11 mouse cellular contexts compared by ENCODE assay signal in the genomic region with DNA sequence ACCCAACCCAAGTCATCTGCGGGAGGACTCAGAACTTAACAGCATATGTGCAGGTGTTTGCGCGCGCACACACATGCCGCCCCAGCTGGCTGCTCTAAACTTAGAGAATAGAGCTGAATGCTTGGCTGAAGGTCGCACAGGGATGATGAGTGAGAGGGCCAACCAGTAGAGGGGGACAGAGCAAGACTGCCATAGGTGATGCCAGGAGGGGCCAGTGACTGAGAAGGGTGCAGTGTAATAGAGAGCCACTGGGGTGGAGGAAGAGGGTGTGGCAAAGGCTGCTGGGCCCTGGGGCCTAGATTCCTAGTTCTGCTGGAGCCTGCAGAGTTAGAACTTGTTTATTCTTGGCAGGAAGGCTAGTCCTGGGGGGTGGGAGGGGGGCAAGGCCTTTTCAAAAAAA. TPM values are rescaled to one million over a fixed set of nuclear protein-coding genes. Genes with fewer than 3 reads are reported as not detected.
DNase-seq lines count a peak whose midpoint lies in the region; ATAC-seq and TF ChIP-seq lines count a peak whose summit lies in the region.
"Had no signal": no experiment of that assay in that cellular context is flagged by ENCODE, and none has a peak within 500 bp of the region (broad histone marks: within the 10 kb centered on the region; RNA-seq: fewer than 3 reads in every experiment).

No protein-coding gene starts in this region.

- TF ChIP-seq RAD21 in CH12.LX (IDR thresholded peaks at IDR 0.05; ENCODE audit: low read depth, low read length): peak; percentile 16

- TF ChIP-seq CTCF in liver, embryonic 14.5 days (IDR thresholded peaks at IDR 0.05; ENCODE audit: low read depth): peak; percentile 20
- TF ChIP-seq CTCF in CH12.LX (conservative IDR thresholded peaks at IDR 0.05 in 1 of 2, IDR thresholded peaks at IDR 0.05 in 1 of 2; ENCODE audit: low read depth in 2 of 2, low read length in 2 of 2): peak in 1 of 2 experiments; percentile 54; a peak in 2 of 4 replicates
- TF ChIP-seq CTCF in lung, postnatal 0 days (IDR thresholded peaks at IDR 0.05): peak; percentile 59

- H3K27ac ChIP-seq in liver, embryonic 14.5 days: no peak overlapping the region
- H3K27ac ChIP-seq in liver, embryonic 12.5 days: no peak overlapping the region
- no peak overlapping the region for H3K27ac ChIP-seq in CH12.LX (ENCODE audit: insufficient read depth, low read depth)
- no peak overlapping the region for H3K27ac ChIP-seq in lung, postnatal 0 days (ENCODE audit: low read length)
- H3K27ac ChIP-seq: hindbrain, embryonic 14.5 days had no signal

- no peak overlapping the region for H3K4me2 ChIP-seq in liver, embryonic 14.5 days (ENCODE audit: low read depth)
- no peak overlapping the region for H3K4me2 ChIP-seq in liver, embryonic 12.5 days
- no peak overlapping the region for H3K4me2 ChIP-seq in CH12.LX (ENCODE audit: insufficient read depth, low read depth, poor library complexity, severe bottlenecking)
- H3K4me2 ChIP-seq in lung, postnatal 0 days (replicated peaks; ENCODE audit: low read depth, low read length): no peak overlapping the region
- H3K4me2 ChIP-seq: hindbrain, embryonic 14.5 days had no signal

- no peaks in the 10 kb centered on the region for H3K36me3 ChIP-seq in liver, embryonic 14.5 days (replicated peaks; ENCODE audit: control insufficient read depth, insufficient read depth, low read depth)
- no peaks in the 10 kb centered on the region for H3K36me3 ChIP-seq in liver, embryonic 12.5 days
- H3K36me3 ChIP-seq in CH12.LX (replicated peaks in 1 of 2; ENCODE audit: control insufficient read depth in 1 of 2, insufficient read depth in 1 of 2, low read length in 1 of 2): no peaks in the 10 kb centered on the region
- no peaks in the 10 kb centered on the region for H3K36me3 ChIP-seq in lung, postnatal 0 days (ENCODE audit: insufficient read depth, low read length)

- no peak for ATAC-seq in liver, embryonic 14.5 days (ENCODE audit: insufficient read depth)
- ATAC-seq in liver, embryonic 12.5 days: no peak
- peak; percentile 77 for ATAC-seq in common myeloid progenitor, adult 5-6 weeks (replicated peaks; ENCODE audit: low read depth, poor library complexity, severe bottlenecking)
- ATAC-seq in lung, postnatal 0 days: peak; percentile 57
- ATAC-seq in megakaryocyte-erythroid progenitor cell, adult 5-6 weeks (replicated peaks; ENCODE audit: low FRiP score, low TSS enrichment, poor library complexity, severe bottlenecking): no peak
- ATAC-seq: forebrain, embryonic 14.5 days had no signal

- TF ChIP-seq EP300 in liver, embryonic 14.5 days (IDR thresholded peaks at IDR 0.05; ENCODE audit: low read depth): no peak
- TF ChIP-seq EP300 in CH12.LX (IDR thresholded peaks at IDR 0.05; ENCODE audit: low read length): no peak
- no peak for TF ChIP-seq EP300 in lung, postnatal 0 days (IDR thresholded peaks at IDR 0.05)

- no peak for DNase-seq in liver, embryonic 14.5 days (ENCODE audit: low read depth in 3 of 3, low spot score in 3 of 3)
- peak; percentile 53 for DNase-seq in CH12.LX (ENCODE audit: extremely low read depth)
- peak; percentile 72 for DNase-seq in lung, postnatal 0 days (ENCODE audit: low spot score)
- no peak for DNase-seq in cerebellum, postnatal 10 days
- DNase-seq: gastrocnemius, postnatal 36 days had no signal

- no peaks in the 10 kb centered on the region for H3K79me2 ChIP-seq in CH12.LX (replicated peaks; ENCODE audit: control insufficient read depth, extremely low read depth, insufficient read depth, poor library complexity, severe bottlenecking)

- H3K27me3 ChIP-seq in liver, embryonic 14.5 days (ENCODE audit: control insufficient read depth, insufficient read depth, low read length): peaks cover 7% of the 10 kb centered on the region
- H3K27me3 ChIP-seq in liver, embryonic 12.5 days (replicated peaks): peaks cover 52% of the 10 kb centered on the region
- peaks cover 57% of the 10 kb centered on the region for H3K27me3 ChIP-seq in CH12.LX (replicated peaks)
- no peaks in the 10 kb centered on the region for H3K27me3 ChIP-seq in lung, postnatal 0 days (replicated peaks; ENCODE audit: insufficient read depth, low read length)

- no peaks in the 10 kb centered on the region for H3K9me3 ChIP-seq in liver, embryonic 14.5 days (ENCODE audit: control insufficient read depth, low read length)
- no peaks in the 10 kb centered on the region for H3K9me3 ChIP-seq in liver, embryonic 12.5 days (replicated peaks)
- H3K9me3 ChIP-seq in CH12.LX (replicated peaks; ENCODE audit: low read length): no peaks in the 10 kb centered on the region
- no peaks in the 10 kb centered on the region for H3K9me3 ChIP-seq in lung, postnatal 0 days (ENCODE audit: low read length)
- H3K9me3 ChIP-seq: megakaryocyte, embryonic 14.5 days had no signal

- WGBS in liver, embryonic 14.5 days (ENCODE audit: insufficient replicate concordance): 74% methylated on average over 6 of the region's 6 CpGs
- WGBS in liver, embryonic 12.5 days (ENCODE audit: insufficient replicate concordance): 79% methylated on average over 6 of the region's 6 CpGs
- 63% methylated on average over 6 of the region's 6 CpGs for WGBS in lung, postnatal 0 days

- peaks cover 0 to 5% of the 10 kb centered on the region in 2 experiments; a peak in 2 of 4 replicates for H3K4me1 ChIP-seq in liver, embryonic 14.5 days (replicated peaks; ENCODE audit: control insufficient read depth in 2 of 2, insufficient read depth in 2 of 2, low read length in 1 of 2)
- H3K4me1 ChIP-seq in liver, embryonic 12.5 days: peaks cover 16% of the 10 kb centered on the region
- peaks cover 0 to 23% of the 10 kb centered on the region in 2 experiments; a peak in 2 of 4 replicates for H3K4me1 ChIP-seq in CH12.LX (ENCODE audit: control insufficient read depth in 1 of 2, insufficient read depth in 2 of 2)
- H3K4me1 ChIP-seq in lung, postnatal 0 days (ENCODE audit: insufficient read depth, low read depth, low read length): peaks cover 5% of the 10 kb centered on the region; the same call in 1 of the 2 replicates

- H3K9ac ChIP-seq in liver, embryonic 14.5 days (replicated peaks): no peak overlapping the region
- H3K9ac ChIP-seq in liver, embryonic 12.5 days: no peak overlapping the region
- H3K9ac ChIP-seq in CH12.LX (ENCODE audit: insufficient read depth, low read depth): no peak overlapping the region
- H3K9ac ChIP-seq in lung, postnatal 0 days (replicated peaks; ENCODE audit: low read depth): no peak overlapping the region
- H3K9ac ChIP-seq: hindbrain, embryonic 14.5 days had no signal

- no peak overlapping the region for H3K4me3 ChIP-seq in liver, embryonic 14.5 days (ENCODE audit: insufficient read depth in 1 of 2, low read depth in 2 of 2, low read length in 2 of 2)
- no peak overlapping the region for H3K4me3 ChIP-seq in liver, embryonic 12.5 days
- no peak overlapping the region for H3K4me3 ChIP-seq in CH12.LX (replicated peaks in 1 of 3; ENCODE audit: low read depth in 2 of 3, low read length in 2 of 3, poor library complexity in 1 of 3)
- no peak overlapping the region for H3K4me3 ChIP-seq in lung, postnatal 0 days (ENCODE audit: low read depth, low read length)
- H3K4me3 ChIP-seq: megakaryocyte, embryonic 14.5 days had no signal

- in situ Hi-C loops in CH12.LX (cut with MboI; ENCODE audit: low pct_ligation_motif_present, low pct_unique_long_range_greater_than_20kb, low sequenced_read_pairs): no loop called here

- dilution Hi-C loops in CH12.LX (cut with MboI; ENCODE audit: extremely low pct_ligation_motif_present, extremely low pct_unique_long_range_greater_than_20kb, low sequenced_read_pairs): no loop called here

- TF ChIP-seq POLR2A in CH12.LX (IDR thresholded peaks at IDR 0.05; ENCODE audit: low read depth, low read length): no peak

TF ChIP-seq in CH12.LX, 34 proteins besides CTCF, POLR2A, EP300 and RAD21 (continues in another document):
- TF ChIP-seq SMC3 (IDR thresholded peaks at IDR 0.05; ENCODE audit: low read depth, low read length) (peak; percentile 20), CHD1 (IDR thresholded peaks at IDR 0.05; ENCODE audit: low read depth, low read length) (no peak)

RNA-seq across cellular contexts. Expression of a gene that starts 5.0 kb away (rescaled TPM):
- 3.9 and 4.5 TPM in 2 replicates for polyA plus RNA-seq in liver, embryonic 14.5 days (2012; rRNA removed)
- polyA plus RNA-seq in liver, embryonic 14.5 days (2014; fragmentation: Nextera tagmentation; extraction: Ambion mirVana): 1.2 and 1.8 TPM in 2 replicates
- 4.5 and 4.8 TPM in 2 replicates for polyA plus RNA-seq in liver, embryonic 12.5 days (2016; fragmentation: Nextera tagmentation; extraction: Ambion mirVana)
- total RNA-seq in CH12.LX (2012; rRNA removed): 0.76 and 1.2 TPM in 2 replicates
- total RNA-seq in CH12.LX (2014; rRNA removed): 0.12 and 0.19 TPM in 2 replicates
- polyA plus RNA-seq in CH12.LX (2012; ENCODE audit: insufficient read length, low read depth): 0.23 and 0.35 TPM in 2 replicates
- total RNA-seq in common myeloid progenitor, adult 5-6 weeks (2017): 0.09 TPM in 1 of 2 replicates, not detected in the other
- polyA plus RNA-seq in lung, postnatal 0 days (2015; fragmentation: Nextera tagmentation; extraction: Ambion mirVana): 67.9 and 72.5 TPM in 2 replicates
- total RNA-seq in megakaryocyte-erythroid progenitor cell, adult 5-6 weeks (2014; fragmentation: Nextera tagmentation): not detected in 2 replicates
- total RNA-seq in megakaryocyte-erythroid progenitor cell, adult 5-6 weeks (2017): not detected in 2 replicates

RNA-seq across cellular contexts. Expression of a gene that starts 58.3 kb away (rescaled TPM):
- 17.4 and 17.7 TPM in 2 replicates for polyA plus RNA-seq in liver, embryonic 14.5 days (2012; rRNA removed)
- 19.4 and 22.1 TPM in 2 replicates for polyA plus RNA-seq in liver, embryonic 14.5 days (2014; fragmentation: Nextera tagmentation; extraction: Ambion mirVana)
- polyA plus RNA-seq in liver, embryonic 12.5 days (2016; fragmentation: Nextera tagmentation; extraction: Ambion mirVana): 26.4 and 27.3 TPM in 2 replicates
- total RNA-seq in CH12.LX (2012; rRNA removed) (14.8 and 15.2 TPM in 2 replicates), CH12.LX (2014; rRNA removed) (10.8 and 11.2 TPM in 2 replicates)
- 8.4 and 12.7 TPM in 2 replicates for polyA plus RNA-seq in CH12.LX (2012; ENCODE audit: insufficient read length, low read depth)
- total RNA-seq in common myeloid progenitor, adult 5-6 weeks (2017): 22.2 and 24.8 TPM in 2 replicates
- 22.5 and 25.1 TPM in 2 replicates for polyA plus RNA-seq in lung, postnatal 0 days (2015; fragmentation: Nextera tagmentation; extraction: Ambion mirVana)
- total RNA-seq in megakaryocyte-erythroid progenitor cell, adult 5-6 weeks (2014; fragmentation: Nextera tagmentation): 20.5 and 30.5 TPM in 2 replicates
- 12.3 and 34.4 TPM in 2 replicates for total RNA-seq in megakaryocyte-erythroid progenitor cell, adult 5-6 weeks (2017)

RNA-seq across cellular contexts. Expression of a gene that starts 58.5 kb away (rescaled TPM):
- polyA plus RNA-seq in liver, embryonic 14.5 days (2012; rRNA removed): 50.4 and 69.1 TPM in 2 replicates
- 138 and 152 TPM in 2 replicates for polyA plus RNA-seq in liver, embryonic 14.5 days (2014; fragmentation: Nextera tagmentation; extraction: Ambion mirVana)
- polyA plus RNA-seq in liver, embryonic 12.5 days (2016; fragmentation: Nextera tagmentation; extraction: Ambion mirVana): 199 and 203 TPM in 2 replicates
- total RNA-seq in CH12.LX (2012; rRNA removed) (89.4 and 110 TPM in 2 replicates), CH12.LX (2014; rRNA removed) (186 and 202 TPM in 2 replicates)
- 160 and 175 TPM in 2 replicates for polyA plus RNA-seq in CH12.LX (2012; ENCODE audit: insufficient read length, low read depth)
- 161 and 162 TPM in 2 replicates for total RNA-seq in common myeloid progenitor, adult 5-6 weeks (2017)
- polyA plus RNA-seq in lung, postnatal 0 days (2015; fragmentation: Nextera tagmentation; extraction: Ambion mirVana): 12.5 and 14.5 TPM in 2 replicates
- 121 and 124 TPM in 2 replicates for total RNA-seq in megakaryocyte-erythroid progenitor cell, adult 5-6 weeks (2014; fragmentation: Nextera tagmentation)
- total RNA-seq in megakaryocyte-erythroid progenitor cell, adult 5-6 weeks (2017): 124 and 155 TPM in 2 replicates

Comparison
In these comparisons a context has a peak if more than half of its experiments do, and no peak if none do; other contexts are left out.
1. ATAC-seq: peak in common myeloid progenitor, adult 5-6 weeks (single experiment) and lung, postnatal 0 days (single experiment); none in liver, embryonic 14.5 days (single experiment), liver, embryonic 12.5 days (single experiment) and megakaryocyte-erythroid progenitor cell, adult 5-6 weeks (single experiment).
2. DNase-seq: peak in CH12.LX (single experiment) and lung, postnatal 0 days (single experiment); none in liver, embryonic 14.5 days (0 of 3) and cerebellum, postnatal 10 days (0 of 2).
3. RNA of a gene that starts 5.0 kb away (polyA plus RNA-seq): 67.9 to 72.5 TPM in lung, postnatal 0 days; 4.5 to 4.8 TPM in liver, embryonic 12.5 days, 1.2 to 4.5 TPM in liver, embryonic 14.5 days and 0.23 to 0.35 TPM in CH12.LX; every median in the first group is over 10 times any median in the second.